Mouse (Mus musculus) neural tube, embryonic 14.5 days (tissue): ENCODE measurements around the gene Gal3st2. TPM values are rescaled to one million over a fixed set of nuclear protein-coding genes. Genes with fewer than 3 reads are reported as not detected.
A peak's percentile ranks its signal among the peaks of the same experiment; 100 is the strongest.
"Not testable (repeated sequence)": the region's sequence is repeated elsewhere in the genome, so short reads cannot be mapped to it uniquely, and the experiment has no call there.

Experiments used
- ATAC-seq: fragments of 200-750 bp; cut with Nextera tagmentation; 2 replicates; pipeline ENCODE4 v1.8.0; 2017; ENCODE audit warnings: low read depth, mild to moderate bottlenecking, moderate TSS enrichment, moderate library complexity
- H3K27ac ChIP-seq: fragments of 300-500 bp; sonication (generic); 2 replicates; pipeline ENCODE4 v1.5.1; 2014; ENCODE audit warnings: low read depth, mild to moderate bottlenecking, control low read depth, low read length, moderate library complexity, mixed read lengths
- H3K27me3 ChIP-seq: fragments of 300-500 bp; sonication (generic); 2 replicates; pipeline ENCODE4 v1.6.1; 2014; ENCODE audit warnings: low read length; ENCODE audit not compliant: control insufficient read depth, insufficient read depth
- H3K36me3 ChIP-seq: fragments of 300-500 bp; sonication (generic); 2 replicates; pipeline ENCODE4 v1.6.1; 2014; ENCODE audit warnings: low read length, mixed read lengths; ENCODE audit not compliant: control insufficient read depth, insufficient read depth
- H3K4me1 ChIP-seq: fragments of 300-500 bp; sonication (generic); 2 replicates; pipeline ENCODE4 v1.6.1; 2014; ENCODE audit warnings: low read length; ENCODE audit not compliant: control insufficient read depth, insufficient read depth
- H3K4me2 ChIP-seq: fragments of 300-500 bp; sonication (generic); 2 replicates; pipeline ENCODE4 v1.6.1; 2014; ENCODE audit warnings: mild to moderate bottlenecking, low read depth, low read length, control low read depth
- H3K4me3 ChIP-seq: fragments of 300-500 bp; sonication (generic); 2 replicates; pipeline ENCODE4 v1.5.1; 2014; ENCODE audit warnings: low read depth, low read length, control low read depth, mixed read lengths
- H3K9ac ChIP-seq: fragments of 300-500 bp; sonication (generic); replicated peaks from 2 replicates; pipeline ENCODE4 v1.6.1; 2014; ENCODE audit warnings: low read depth, mild to moderate bottlenecking, control low read depth, low read length, mixed read lengths
- H3K9me3 ChIP-seq: fragments of 300-500 bp; sonication (generic); 2 replicates; pipeline ENCODE4 v1.6.1; 2016; ENCODE audit warnings: low read length; ENCODE audit not compliant: control insufficient read depth
- WGBS: fragments of 180-500 bp; shearing (Covaris S2); extraction: QIAGEN DNeasy Blood & Tissue Kit; methylation state at CpG from one replicate; pipeline ENCODE4 v1.1.7; 2014; 5-methylcytosine and 5-hydroxymethylcytosine counted together
- polyA plus RNA-seq: library from polyadenylated mRNA; unstranded; fragments of >200 nt; fragmentation: Nextera tagmentation; extraction: Ambion mirVana; gene quantifications from 2 replicates; pipeline ENCODE4 v1.2.1, GENCODE M21; 2014

The Gal3st2 gene
- polyA plus RNA-seq, 1 experiment from 2014 or later: not detected

DNA sequence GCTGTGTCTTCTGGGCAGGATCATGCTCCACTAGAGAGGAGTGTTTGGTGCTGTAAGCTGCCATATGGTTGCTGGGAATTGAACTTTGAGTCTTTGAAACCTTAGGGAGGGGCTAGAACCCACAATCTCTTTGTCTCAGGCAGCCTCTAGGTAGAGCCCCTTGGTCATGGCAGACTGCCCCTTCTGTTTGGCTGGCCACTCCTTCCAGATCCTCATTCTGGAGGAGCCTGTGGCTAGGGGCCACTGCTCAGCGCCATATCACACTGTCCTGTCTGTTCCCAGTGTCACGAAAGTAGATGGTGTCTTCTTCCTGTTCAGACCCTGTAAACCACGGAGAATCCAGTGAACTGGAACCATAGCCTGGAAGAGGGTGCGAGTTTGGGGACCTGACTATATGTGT lies 5.3 kb upstream of the Gal3st2 start:
- not testable (repeated sequence) for H3K4me2 ChIP-seq, H3K4me3 ChIP-seq, H3K27me3 ChIP-seq, H3K9ac ChIP-seq, H3K9me3 ChIP-seq, H3K4me1 ChIP-seq, ATAC-seq, H3K36me3 ChIP-seq, H3K27ac ChIP-seq
- 86% methylated on average over 4 of the region's 4 CpGs for WGBS

DNA sequence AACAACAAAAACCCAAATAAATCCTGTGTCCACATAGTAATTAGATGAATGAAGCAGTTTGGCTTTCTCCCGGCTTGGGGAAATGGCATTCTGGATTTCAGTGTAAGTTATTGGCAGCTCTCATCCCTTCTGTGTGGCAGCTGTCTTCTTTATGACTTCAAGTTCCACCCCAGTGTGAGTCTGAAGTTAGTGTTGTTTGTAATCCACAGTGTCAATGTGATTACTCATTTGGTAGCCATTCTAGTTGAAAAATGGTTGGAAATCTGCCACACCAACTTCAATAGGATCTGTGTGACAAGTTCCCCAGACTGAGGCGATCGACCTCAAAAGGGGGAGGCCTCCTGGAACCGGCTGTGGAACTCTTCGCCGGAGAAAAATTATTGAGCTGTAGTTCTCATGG lies 3.7 kb upstream of the Gal3st2 start:
- WGBS: 56% methylated on average over 6 of the region's 6 CpGs
- H3K27ac ChIP-seq: no peak overlapping the region
- no peaks in the 10 kb centered on the region for H3K27me3 ChIP-seq
- no peaks in the 10 kb centered on the region for H3K9me3 ChIP-seq
- H3K4me1 ChIP-seq: no peaks in the 10 kb centered on the region
- H3K9ac ChIP-seq: no peak overlapping the region
- no peak overlapping the region for H3K4me3 ChIP-seq
- H3K36me3 ChIP-seq: no peaks in the 10 kb centered on the region
- ATAC-seq: peak; percentile 49; the same call in 1 of the 2 replicates
- H3K4me2 ChIP-seq: no peak overlapping the region

DNA sequence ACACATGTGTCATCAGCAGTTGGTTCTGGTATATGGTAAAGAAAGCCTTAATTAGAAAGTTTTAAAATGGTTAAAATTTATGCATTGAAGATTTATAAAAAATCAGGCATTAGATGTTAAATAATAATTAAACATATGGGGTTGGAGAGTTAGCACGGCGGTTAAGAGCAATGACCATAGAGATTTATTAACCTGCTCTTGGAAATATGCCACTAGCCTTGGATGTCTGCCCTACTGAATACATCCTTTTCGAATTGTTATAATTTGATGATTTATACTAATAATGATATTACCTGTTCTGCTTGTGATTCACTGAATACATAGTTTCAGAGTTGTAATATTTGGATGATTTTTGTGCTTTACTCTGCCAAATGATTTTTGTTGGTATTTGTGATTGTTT lies 3.1 kb upstream of the Gal3st2 start:
- Histone ChIP-seq H3K9me3 (no peaks in the 10 kb centered on the region), H3K4me3 (no peak overlapping the region), H3K9ac (no peak overlapping the region), H3K27me3 (no peaks in the 10 kb centered on the region), H3K36me3 (no peaks in the 10 kb centered on the region), H3K4me1 (no peaks in the 10 kb centered on the region), H3K4me2 (no peak overlapping the region), H3K27ac (no peak overlapping the region)
- 66% methylated on average over 3 of the region's 3 CpGs for WGBS
- no peak for ATAC-seq

DNA sequence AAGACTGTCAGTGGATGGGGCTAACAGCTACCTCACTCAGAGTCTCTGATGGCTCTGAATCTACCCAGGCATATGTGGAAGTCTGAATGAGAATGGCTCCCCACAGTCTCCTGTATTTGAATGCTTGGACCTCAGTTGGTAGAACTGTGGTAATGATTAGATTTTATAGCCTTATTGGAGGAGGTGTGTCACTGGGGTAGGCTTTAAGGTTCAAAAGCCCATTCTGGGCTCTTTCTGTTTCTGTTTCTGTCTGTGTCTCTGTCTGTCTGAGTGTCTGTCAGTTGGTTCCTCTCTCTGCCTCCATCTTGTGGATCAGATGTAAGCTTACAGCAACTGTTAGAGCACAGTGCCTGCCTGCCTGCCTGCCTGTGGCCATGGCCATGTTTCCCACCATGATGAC lies 1.5 kb upstream of the Gal3st2 start:
- ATAC-seq: no peak
- no peak overlapping the region for H3K4me3 ChIP-seq
- H3K4me1 ChIP-seq: no peaks in the 10 kb centered on the region
- no peaks in the 10 kb centered on the region for H3K27me3 ChIP-seq
- no peak overlapping the region for H3K27ac ChIP-seq
- no peak overlapping the region for H3K9ac ChIP-seq
- no peaks in the 10 kb centered on the region for H3K9me3 ChIP-seq
- H3K4me2 ChIP-seq: no peak overlapping the region
- H3K36me3 ChIP-seq: no peaks in the 10 kb centered on the region

DNA sequence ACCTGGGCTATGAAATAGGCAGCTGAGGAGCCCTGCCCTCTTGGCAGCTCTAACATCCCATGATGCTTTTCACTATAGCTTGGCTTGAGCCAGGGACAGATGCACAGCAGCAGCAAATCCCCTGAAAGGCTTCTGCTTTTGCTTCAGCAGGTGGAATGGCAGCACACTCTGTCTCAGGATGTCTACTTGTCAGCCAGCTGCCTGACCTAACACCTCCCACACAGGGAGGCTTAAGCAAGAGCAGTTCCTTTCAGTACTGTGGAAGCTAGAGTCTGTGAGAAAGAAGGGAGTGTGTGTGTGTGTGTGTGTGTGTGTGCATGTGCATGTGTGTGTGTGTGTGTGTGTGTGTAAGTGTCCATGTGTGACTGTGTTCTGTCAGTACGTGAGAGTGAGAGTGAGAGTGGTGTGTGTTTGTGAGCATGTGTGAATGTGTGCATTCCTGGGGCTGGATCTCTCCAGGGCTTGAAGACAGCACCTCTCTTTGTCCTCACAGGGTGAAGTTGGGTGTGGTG lies 10.5 kb downstream of the Gal3st2 start:
- not testable (repeated sequence) for H3K27me3 ChIP-seq, H3K4me1 ChIP-seq, H3K9ac ChIP-seq, H3K36me3 ChIP-seq, H3K4me2 ChIP-seq, H3K9me3 ChIP-seq, ATAC-seq, H3K27ac ChIP-seq, H3K4me3 ChIP-seq
- 88% methylated on average over 1 of the region's 1 CpGs for WGBS

DNA sequence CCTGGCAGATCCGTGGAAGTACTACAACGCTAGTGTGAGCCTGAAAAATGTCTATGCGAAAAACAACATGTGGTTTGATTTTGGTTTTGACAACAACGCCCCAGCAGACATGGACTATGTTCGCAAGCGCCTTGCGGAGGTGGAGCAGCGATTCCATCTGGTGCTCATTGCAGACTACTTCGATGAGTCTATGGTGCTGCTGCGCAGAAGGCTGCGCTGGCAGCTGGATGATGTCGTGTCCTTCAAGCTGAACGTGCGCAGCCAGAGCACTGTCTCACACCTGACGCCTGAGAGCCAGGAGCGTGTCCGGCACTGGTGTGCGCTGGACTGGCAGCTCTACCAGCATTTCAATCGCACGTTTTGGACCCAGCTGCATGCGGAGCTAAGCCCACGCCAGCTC lies 13.3 kb downstream of the Gal3st2 start:
- H3K36me3 ChIP-seq, H3K9ac ChIP-seq, H3K4me1 ChIP-seq, H3K9me3 ChIP-seq, H3K4me2 ChIP-seq, H3K27me3 ChIP-seq, H3K4me3 ChIP-seq, H3K27ac ChIP-seq, ATAC-seq: not testable (repeated sequence)
- 89% methylated on average over 12 of the region's 22 CpGs for WGBS

DNA sequence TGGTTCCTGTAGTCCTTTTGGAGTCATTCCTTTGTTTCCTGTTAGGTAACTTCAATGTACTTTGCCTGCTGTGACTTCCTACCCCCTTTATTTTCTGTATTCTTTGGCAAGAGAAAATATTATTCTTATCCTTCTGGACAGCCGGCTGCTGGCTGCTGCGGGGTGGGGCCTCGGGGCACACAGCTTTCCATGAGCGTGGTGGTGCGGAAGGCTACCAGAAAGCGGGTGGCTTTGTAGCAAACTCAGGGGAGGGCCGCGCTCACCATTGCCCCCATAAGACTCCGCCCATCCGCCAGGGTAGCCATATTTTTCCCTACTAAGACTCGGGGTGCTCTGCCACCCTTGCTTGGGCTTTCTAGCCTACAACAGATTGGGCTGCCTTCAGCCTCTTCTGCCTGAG lies 20.7 kb downstream of the Gal3st2 start:
- not testable (repeated sequence) for H3K9me3 ChIP-seq, H3K9ac ChIP-seq, H3K4me1 ChIP-seq, ATAC-seq, H3K27me3 ChIP-seq, H3K4me3 ChIP-seq, H3K36me3 ChIP-seq, H3K27ac ChIP-seq, H3K4me2 ChIP-seq
- no CpG with 5 or more reads among the region's 11 CpGs for WGBS

DNA sequence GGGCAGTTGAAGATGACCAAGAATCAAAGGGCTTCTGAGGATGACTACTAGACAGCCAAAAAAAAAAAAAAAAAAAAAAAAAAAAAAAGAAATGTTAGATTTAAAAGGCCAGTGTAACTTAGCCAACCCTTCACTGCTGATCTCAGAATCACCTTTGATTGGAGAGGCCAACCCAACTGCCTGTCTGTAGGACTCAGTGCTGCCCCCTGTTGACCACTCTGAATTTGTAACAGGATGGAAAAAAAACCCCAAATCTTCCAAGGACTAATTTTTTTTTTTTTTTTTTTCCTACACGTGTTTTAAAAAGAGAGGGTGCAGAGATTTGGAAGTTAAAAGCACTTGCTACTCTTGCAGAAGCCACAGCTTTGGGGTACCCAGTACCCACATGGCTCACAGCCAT lies 29.8 kb downstream of the Gal3st2 start:
- not testable (repeated sequence) for H3K9me3 ChIP-seq, H3K36me3 ChIP-seq, H3K4me1 ChIP-seq, H3K4me2 ChIP-seq, H3K9ac ChIP-seq, H3K27me3 ChIP-seq, H3K4me3 ChIP-seq, ATAC-seq, H3K27ac ChIP-seq
- 78% methylated on average over 1 of the region's 1 CpGs for WGBS

DNA sequence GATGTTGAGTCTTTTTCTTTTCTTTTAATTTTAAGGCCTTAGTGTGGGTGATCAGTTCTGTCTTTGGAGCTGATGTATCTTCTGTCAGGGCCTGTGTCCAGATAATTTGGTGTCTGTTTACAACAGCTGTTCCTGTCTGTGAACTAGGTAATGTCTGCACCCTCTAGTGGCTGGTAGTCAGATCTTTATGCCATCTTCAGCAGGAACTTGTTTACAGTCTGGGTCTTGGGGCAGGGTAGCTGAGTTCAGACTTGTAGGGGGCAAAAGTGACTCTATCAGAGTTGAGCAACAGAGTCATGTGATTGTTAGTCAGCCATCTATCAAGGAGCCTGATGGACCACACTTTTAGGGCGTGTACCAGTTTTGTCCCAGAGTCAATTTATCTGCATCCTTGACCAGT lies 36.3 kb downstream of the Gal3st2 start:
- not testable (repeated sequence) for H3K27ac ChIP-seq, H3K27me3 ChIP-seq, H3K36me3 ChIP-seq, H3K9ac ChIP-seq, H3K4me2 ChIP-seq, H3K9me3 ChIP-seq, H3K4me3 ChIP-seq, H3K4me1 ChIP-seq
- no CpG with 5 or more reads among the region's 1 CpGs for WGBS
- peak; percentile 24; the same call in 1 of the 2 replicates for ATAC-seq

DNA sequence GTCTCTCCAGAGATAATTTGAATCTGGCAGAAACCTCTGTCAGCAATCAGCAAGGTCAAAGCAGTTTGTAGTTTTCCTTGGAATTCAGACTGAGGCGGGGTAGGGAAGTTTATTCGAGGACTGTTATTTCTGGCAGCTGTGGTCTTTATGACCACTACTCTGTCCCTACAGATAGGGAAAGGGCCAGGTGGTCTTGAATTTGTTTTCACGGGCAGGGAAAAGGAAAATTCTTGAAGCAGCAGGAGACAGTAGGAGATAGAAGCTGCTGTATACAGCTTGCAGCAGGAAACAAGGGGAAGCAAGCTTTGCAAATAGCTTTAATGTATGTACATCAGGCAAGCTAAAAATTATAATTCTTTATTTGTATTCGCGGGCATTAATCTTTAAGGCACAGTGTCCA lies 40.2 kb downstream of the Gal3st2 start:
- not testable (repeated sequence) for H3K36me3 ChIP-seq, H3K9me3 ChIP-seq, ATAC-seq, H3K27me3 ChIP-seq, H3K9ac ChIP-seq, H3K27ac ChIP-seq, H3K4me3 ChIP-seq, H3K4me1 ChIP-seq, H3K4me2 ChIP-seq
- WGBS: 48% methylated on average over 3 of the region's 5 CpGs
